Mouse (Mus musculus) neural tube, embryonic 11.5 days (tissue): ENCODE results near the gene Eif4g3. TPM values are rescaled to one million over a fixed set of nuclear protein-coding genes. Genes with fewer than 3 reads are reported as not detected.

Source experiments
- ATAC-seq: fragments of 200-750 bp; cut with Nextera tagmentation; 2 replicates; pipeline ENCODE4 v1.8.0; 2017; ENCODE audit warnings: moderate number of reproducible peaks, mild to moderate bottlenecking, moderate TSS enrichment, moderate library complexity; ENCODE audit not compliant: insufficient read depth, low FRiP score, low TSS enrichment
- DNase-seq: peaks from one replicate; pipeline ENCODE4 v3.0.0-alpha.2; 2015; ENCODE audit warnings: low spot score
- H3K27ac ChIP-seq: fragments of 300-500 bp; sonication (generic); 2 replicates; pipeline ENCODE4 v1.5.1; 2014; ENCODE audit warnings: low read depth, mild to moderate bottlenecking, low read length
- H3K27me3 ChIP-seq: fragments of 300-500 bp; sonication (generic); 2 replicates; pipeline ENCODE4 v1.6.1; 2014; ENCODE audit warnings: mild to moderate bottlenecking, low read length, mixed read lengths; ENCODE audit not compliant: control insufficient read depth, insufficient read depth
- H3K36me3 ChIP-seq: fragments of 300-500 bp; sonication (generic); 2 replicates; pipeline ENCODE4 v1.6.1; 2014; ENCODE audit warnings: mild to moderate bottlenecking, low read length, moderate library complexity, mixed read lengths; ENCODE audit not compliant: control insufficient read depth, insufficient read depth
- H3K4me1 ChIP-seq: fragments of 300-500 bp; sonication (generic); 2 replicates; pipeline ENCODE4 v1.6.1; 2014; ENCODE audit warnings: low read length, mixed read lengths; ENCODE audit not compliant: control insufficient read depth, insufficient read depth
- H3K4me2 ChIP-seq: fragments of 300-500 bp; sonication (generic); 2 replicates; pipeline ENCODE4 v1.6.1; 2014; ENCODE audit warnings: low read depth, mild to moderate bottlenecking, moderate library complexity
- H3K4me3 ChIP-seq: fragments of 300-500 bp; sonication (generic); 2 replicates; pipeline ENCODE4 v1.5.1; 2014; ENCODE audit warnings: low read depth, low read length
- H3K9ac ChIP-seq: fragments of 300-500 bp; sonication (generic); 2 replicates; pipeline ENCODE4 v1.6.1; 2014; ENCODE audit warnings: mild to moderate bottlenecking, low read length
- H3K9me3 ChIP-seq: fragments of 300-500 bp; sonication (generic); 2 replicates; pipeline ENCODE4 v1.6.1; 2016; ENCODE audit warnings: low read length; ENCODE audit not compliant: control insufficient read depth
- WGBS: fragments of 180-500 bp; shearing (Covaris S2); extraction: QIAGEN DNeasy Blood & Tissue Kit; methylation state at CpG from one replicate; pipeline ENCODE4 v1.1.7; 2014; 5-methylcytosine and 5-hydroxymethylcytosine counted together
- polyA plus RNA-seq: library from polyadenylated mRNA; unstranded; fragments of >200 nt; fragmentation: Nextera tagmentation; extraction: Ambion mirVana; gene quantifications from 2 replicates; pipeline ENCODE4 v1.2.1, GENCODE M21; 2014

Gene Eif4g3
- polyA plus RNA-seq, 1 experiment from 2014 or later, result 51.0 TPM

DNA sequence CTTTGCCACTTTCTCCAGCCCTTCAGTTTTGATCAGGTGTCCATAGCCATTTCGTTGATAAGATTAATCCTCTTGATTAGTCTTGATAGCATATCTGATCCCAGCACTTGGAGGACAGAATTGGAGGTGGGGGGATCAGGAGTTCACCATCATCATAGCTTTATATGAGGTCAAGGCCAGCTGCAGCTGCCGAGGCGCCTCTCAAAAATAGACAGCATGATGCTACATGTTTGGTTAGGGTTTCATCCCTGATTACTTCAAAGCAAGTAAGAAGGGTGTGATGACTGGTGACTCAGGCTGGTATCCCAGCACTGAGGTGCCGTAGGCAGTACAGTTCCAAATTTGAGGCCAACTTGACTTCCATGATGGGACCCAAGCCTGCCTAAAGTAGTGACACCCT, 176.6 kb downstream of the Eif4g3 start:
- H3K9ac ChIP-seq, result no peak overlapping the region
- H3K36me3 ChIP-seq, result peaks cover 25% of the 10 kb centered on the region
- H3K4me2 ChIP-seq, result no peak overlapping the region
- WGBS, result 91% methylated on average over 4 of the region's 4 CpGs
- no peaks in the 10 kb centered on the region for H3K27me3 ChIP-seq
- no peak overlapping the region for H3K4me3 ChIP-seq
- H3K4me1 ChIP-seq, result no peaks in the 10 kb centered on the region
- ATAC-seq (no peak), DNase-seq (no peak)
- H3K27ac ChIP-seq, result no peak overlapping the region
- H3K9me3 ChIP-seq, result no peaks in the 10 kb centered on the region

DNA sequence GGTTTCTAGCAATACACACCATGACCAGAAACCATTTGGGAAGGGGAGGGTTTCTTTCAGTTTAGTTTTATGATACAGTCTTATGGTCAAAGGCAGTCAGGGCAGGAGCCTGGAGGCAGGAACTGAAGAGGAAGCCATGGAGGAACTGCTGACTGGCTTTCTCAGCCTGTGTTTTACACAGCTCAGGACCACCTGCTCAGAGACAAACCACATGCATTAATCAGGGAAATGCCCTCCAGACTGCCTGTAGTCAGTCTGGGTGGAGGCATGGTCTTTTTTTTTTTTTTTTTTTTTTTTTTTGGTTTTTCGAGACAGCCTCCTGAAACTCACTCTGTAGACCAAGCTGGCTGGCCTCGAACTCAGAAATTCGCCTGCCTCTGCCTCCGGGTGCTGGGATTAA, 179.9 kb downstream of the Eif4g3 start:
- H3K9ac ChIP-seq, result no peak overlapping the region
- H3K27me3 ChIP-seq, result no peaks in the 10 kb centered on the region
- H3K4me1 ChIP-seq, result no peaks in the 10 kb centered on the region
- H3K27ac ChIP-seq, result no peak overlapping the region
- no peak for DNase-seq
- H3K4me3 ChIP-seq, result no peak overlapping the region
- H3K4me2 ChIP-seq, result no peak overlapping the region
- no peak for ATAC-seq
- WGBS, result 91% methylated on average over 4 of the region's 4 CpGs
- peaks cover 26% of the 10 kb centered on the region for H3K36me3 ChIP-seq
- H3K9me3 ChIP-seq, result no peaks in the 10 kb centered on the region

- ATAC-seq (no peak), DNase-seq (no peak)
- no peak overlapping the region for H3K27ac ChIP-seq
- H3K4me1 ChIP-seq, result no peaks in the 10 kb centered on the region
- no peak overlapping the region for H3K4me2 ChIP-seq
- H3K9me3 ChIP-seq, result no peaks in the 10 kb centered on the region
- peaks cover 44% of the 10 kb centered on the region for H3K36me3 ChIP-seq
- no peak overlapping the region for H3K9ac ChIP-seq
- no peaks in the 10 kb centered on the region for H3K27me3 ChIP-seq
- WGBS, result 98% methylated on average over 5 of the region's 5 CpGs
- H3K4me3 ChIP-seq, result no peak overlapping the region
Observed at GRCm38 (mm10) chr4:138179391-138179790, 186.6 kb downstream of the Eif4g3 start.

DNA sequence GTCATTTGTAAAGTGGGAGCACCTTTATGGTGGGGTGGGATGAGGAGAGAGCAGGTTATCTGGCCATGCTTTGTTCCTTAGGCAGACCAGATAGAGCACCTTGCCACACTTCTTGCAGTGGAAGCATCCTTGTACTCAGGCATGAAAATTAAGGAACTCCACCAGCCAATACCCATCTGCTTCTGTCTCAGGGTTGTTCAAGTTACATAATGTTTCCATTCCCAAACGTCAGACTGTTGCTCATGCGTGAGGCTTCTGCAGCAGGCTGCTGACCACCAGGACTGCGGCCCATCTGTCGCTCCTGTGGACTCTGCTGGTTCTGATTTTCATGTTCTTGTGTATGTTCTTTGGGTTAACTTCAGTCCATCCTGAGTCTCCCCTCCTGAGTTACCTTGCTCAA, 187.9 kb downstream of the Eif4g3 start:
- Histone ChIP-seq H3K27ac (no peak overlapping the region), H3K4me3 (no peak overlapping the region), H3K36me3 (peaks cover 42% of the 10 kb centered on the region), H3K4me2 (no peak overlapping the region), H3K9ac (no peak overlapping the region), H3K27me3 (no peaks in the 10 kb centered on the region), H3K9me3 (no peaks in the 10 kb centered on the region), H3K4me1 (no peaks in the 10 kb centered on the region)
- ATAC-seq (no peak), DNase-seq (no peak)
- WGBS, result 97% methylated on average over 4 of the region's 4 CpGs

GRCm38 (mm10) chr4:138184056-138184455, 191.2 kb downstream of the Eif4g3 start:
- no peak overlapping the region for H3K9ac ChIP-seq
- ATAC-seq (no peak), DNase-seq (no peak)
- H3K27ac ChIP-seq, result no peak overlapping the region
- H3K4me3 ChIP-seq, result no peak overlapping the region
- WGBS, result 90% methylated on average over 5 of the region's 5 CpGs
- H3K4me2 ChIP-seq, result no peak overlapping the region
- H3K9me3 ChIP-seq, result no peaks in the 10 kb centered on the region
- no peaks in the 10 kb centered on the region for H3K4me1 ChIP-seq
- peaks cover 35% of the 10 kb centered on the region for H3K36me3 ChIP-seq
- no peaks in the 10 kb centered on the region for H3K27me3 ChIP-seq

- no peaks in the 10 kb centered on the region for H3K4me1 ChIP-seq
Observed at GRCm38 (mm10) chr4:138184573-138184981, 191.8 kb downstream of the Eif4g3 start.

DNA sequence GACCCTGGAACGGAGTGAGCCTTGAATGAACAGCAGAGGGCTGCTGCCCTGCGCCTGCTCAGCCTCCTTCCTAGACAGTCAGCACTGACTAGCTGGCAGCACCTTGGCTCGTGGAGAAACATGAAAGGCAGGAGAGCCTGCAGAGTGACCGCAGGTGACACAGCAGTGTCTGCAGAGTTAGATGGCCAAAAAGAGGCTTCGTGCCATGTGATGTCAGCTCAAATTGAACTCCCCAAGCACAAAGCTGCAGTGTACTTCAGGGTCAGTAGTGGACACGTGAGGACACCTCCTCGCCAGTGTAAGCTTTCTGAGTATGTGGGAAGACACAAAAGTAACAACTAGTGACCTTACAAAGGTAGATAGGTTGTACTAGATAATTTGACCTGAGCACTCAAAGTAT, 193.1 kb downstream of the Eif4g3 start:
- ATAC-seq (no peak), DNase-seq (no peak)
- H3K9ac ChIP-seq, result no peak overlapping the region
- no peak overlapping the region for H3K27ac ChIP-seq
- H3K9me3 ChIP-seq, result no peaks in the 10 kb centered on the region
- no peaks in the 10 kb centered on the region for H3K4me1 ChIP-seq
- H3K4me3 ChIP-seq, result no peak overlapping the region
- H3K36me3 ChIP-seq, result peaks cover 35% of the 10 kb centered on the region
- no peaks in the 10 kb centered on the region for H3K27me3 ChIP-seq
- WGBS, result 92% methylated on average over 7 of the region's 7 CpGs
- no peak overlapping the region for H3K4me2 ChIP-seq

More at GRCm38 (mm10) chr4:138184573-138184981, 191.8 kb downstream of the Eif4g3 start:
- H3K36me3 ChIP-seq, result peaks cover 36% of the 10 kb centered on the region
- H3K9me3 ChIP-seq, result no peaks in the 10 kb centered on the region
- H3K4me3 ChIP-seq, result no peak overlapping the region
- H3K4me2 ChIP-seq, result no peak overlapping the region
- 93% methylated on average over 5 of the region's 5 CpGs for WGBS
- ATAC-seq (no peak), DNase-seq (no peak)
- H3K27ac ChIP-seq, result no peak overlapping the region
- H3K27me3 ChIP-seq, result no peaks in the 10 kb centered on the region
- no peak overlapping the region for H3K9ac ChIP-seq

- Histone ChIP-seq H3K27ac (no peak overlapping the region), H3K9me3 (no peaks in the 10 kb centered on the region), H3K4me1 (no peaks in the 10 kb centered on the region), H3K9ac (no peak overlapping the region), H3K36me3 (peaks cover 34% of the 10 kb centered on the region), H3K4me3 (no peak overlapping the region), H3K27me3 (no peaks in the 10 kb centered on the region), H3K4me2 (no peak overlapping the region)
- no peak for ATAC-seq
- no peak for DNase-seq
- 93% methylated on average over 7 of the region's 7 CpGs for WGBS
Observed at GRCm38 (mm10) chr4:138187995-138188394, 195.2 kb downstream of the Eif4g3 start.

DNA sequence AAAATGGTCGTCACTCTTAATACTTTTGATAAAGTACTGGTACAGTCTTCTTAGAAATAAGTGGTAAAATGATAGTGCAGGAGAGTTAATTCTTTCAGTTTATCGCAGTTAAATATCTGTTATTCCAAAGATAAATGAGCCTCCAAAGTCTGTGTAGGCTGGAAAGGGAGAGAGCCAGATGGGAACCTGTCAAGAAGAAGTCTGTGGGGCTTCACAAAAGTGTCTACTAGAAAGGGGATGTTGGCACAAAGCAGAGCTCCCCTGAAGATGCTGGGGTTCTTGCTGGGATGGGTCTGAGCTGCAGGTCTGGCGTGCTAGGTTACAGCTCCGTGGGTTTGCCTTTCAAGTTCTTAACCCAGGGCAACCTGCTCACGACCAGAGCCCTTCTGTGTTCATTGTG, 199.7 kb downstream of the Eif4g3 start:
- WGBS, result 93% methylated on average over 5 of the region's 5 CpGs
- H3K4me1 ChIP-seq, result no peaks in the 10 kb centered on the region

More for the DNA sequence above, 199.7 kb downstream of the Eif4g3 start:
- H3K36me3 ChIP-seq, result peaks cover 44% of the 10 kb centered on the region
- DNase-seq (no peak), ATAC-seq (no peak)
- no peaks in the 10 kb centered on the region for H3K27me3 ChIP-seq
- H3K4me2 ChIP-seq, result no peak overlapping the region
- H3K9ac ChIP-seq, result no peak overlapping the region
- no peaks in the 10 kb centered on the region for H3K9me3 ChIP-seq
- no peak overlapping the region for H3K4me3 ChIP-seq
- H3K27ac ChIP-seq, result no peak overlapping the region
